Mouse (Mus musculus): ENCODE data around the gene Spef1. TPM values are rescaled to one million over a fixed set of nuclear protein-coding genes. Genes with fewer than 3 reads are reported as not detected.

Gene Spef1
- polyA plus RNA-seq, 1 experiment from 2014 or later = 1.2 TPM

- peaks cover 90% of the 10 kb centered on the region for H3K4me1 ChIP-seq (replicated peaks)
Observed at GRCm38 (mm10) chr2:131205521-131206182, 18.6 kb upstream of the Spef1 start.

GRCm38 (mm10) chr2:131204410-131204981 is 17.4 kb upstream of the Spef1 start:
- no peak for DNase-seq
- Histone ChIP-seq H3K36me3 (peaks cover 36% of the 10 kb centered on the region), H3K27me3 (no peaks in the 10 kb centered on the region), H3K9ac (peak overlapping the region; percentile 74), H3K9me3 (replicated peaks) (no peaks in the 10 kb centered on the region), H3K4me2 (peak overlapping the region; percentile 59), H3K4me1 (replicated peaks) (peaks cover 87% of the 10 kb centered on the region), H3K4me3 (replicated peaks) (no peak overlapping the region), H3K27ac (peak overlapping the region; percentile 99)
- 37% methylated on average over 7 of the region's 7 CpGs for WGBS (ENCODE audit: insufficient replicate concordance)
- peak; percentile 61 for ATAC-seq (ENCODE audit: low read depth)

More at GRCm38 (mm10) chr2:131205521-131206182, 18.6 kb upstream of the Spef1 start:
- Histone ChIP-seq H3K4me3 (replicated peaks) (peak overlapping the region; percentile 24; the same call in 1 of the 2 replicates), H3K27ac (peak overlapping the region; percentile 99), H3K4me2 (peak overlapping the region; percentile 59), H3K27me3 (no peaks in the 10 kb centered on the region), H3K36me3 (peaks cover 24% of the 10 kb centered on the region), H3K9me3 (replicated peaks) (no peaks in the 10 kb centered on the region), H3K9ac (peak overlapping the region; percentile 74)
- ATAC-seq (ENCODE audit: low read depth) = peak; percentile 78
- DNase-seq = peak; percentile 90
- WGBS (ENCODE audit: insufficient replicate concordance) = 14% methylated on average over 8 of the region's 8 CpGs

- Histone ChIP-seq H3K27me3 (no peaks in the 10 kb centered on the region), H3K4me1 (replicated peaks) (peaks cover 81% of the 10 kb centered on the region), H3K9me3 (replicated peaks) (no peaks in the 10 kb centered on the region), H3K27ac (peak overlapping the region; percentile 99), H3K4me2 (peak overlapping the region; percentile 1; the same call in 1 of the 2 replicates), H3K36me3 (peaks cover 42% of the 10 kb centered on the region), H3K9ac (0 out of 2 replicates have a peak overlapping the region, but pooled peaks have one; percentile 10), H3K4me3 (replicated peaks) (no peak overlapping the region)
- ATAC-seq (ENCODE audit: low read depth) (no peak), DNase-seq (no peak)
- WGBS (ENCODE audit: insufficient replicate concordance) = 69% methylated on average over 6 of the region's 6 CpGs
Observed at GRCm38 (mm10) chr2:131203816-131204409, 16.8 kb upstream of the Spef1 start.

- no peak for ATAC-seq (ENCODE audit: low read depth)
- WGBS (ENCODE audit: insufficient replicate concordance) = 87% methylated on average over 3 of the region's 3 CpGs
- H3K4me3 ChIP-seq (replicated peaks) = no peak overlapping the region
- no peak for DNase-seq
- H3K27ac ChIP-seq = 0 out of 2 replicates have a peak overlapping the region, but pooled peaks have one; percentile 24
- H3K4me2 ChIP-seq = no peak overlapping the region
- H3K27me3 ChIP-seq = no peaks in the 10 kb centered on the region
- H3K9ac ChIP-seq = no peak overlapping the region
- peaks cover 68% of the 10 kb centered on the region for H3K36me3 ChIP-seq
- H3K4me1 ChIP-seq (replicated peaks) = peaks cover 64% of the 10 kb centered on the region
- no peaks in the 10 kb centered on the region for H3K9me3 ChIP-seq (replicated peaks)
Observed at GRCm38 (mm10) chr2:131201262-131201661, 14.2 kb upstream of the Spef1 start.

- Histone ChIP-seq H3K27ac (no peak overlapping the region), H3K4me3 (replicated peaks) (no peak overlapping the region), H3K27me3 (no peaks in the 10 kb centered on the region), H3K4me1 (replicated peaks) (peaks cover 60% of the 10 kb centered on the region), H3K9ac (no peak overlapping the region), H3K9me3 (replicated peaks) (no peaks in the 10 kb centered on the region), H3K36me3 (peaks cover 74% of the 10 kb centered on the region), H3K4me2 (no peak overlapping the region)
- DNase-seq = no peak
- 72% methylated on average over 2 of the region's 2 CpGs for WGBS (ENCODE audit: insufficient replicate concordance)
- no peak for ATAC-seq (ENCODE audit: low read depth)
Observed at GRCm38 (mm10) chr2:131200710-131201109, 13.6 kb upstream of the Spef1 start.

- peak; percentile 25; the same call in 1 of the 2 replicates for ATAC-seq (ENCODE audit: low read depth)
- peaks cover 100% of the 10 kb centered on the region for H3K36me3 ChIP-seq
Observed at GRCm38 (mm10) chr2:131196606-131197316, 9.7 kb upstream of the Spef1 start.

GRCm38 (mm10) chr2:131191005-131191390 is 3.9 kb upstream of the Spef1 start:
- DNase-seq = no peak
- WGBS (ENCODE audit: insufficient replicate concordance) = 64% methylated on average over 7 of the region's 7 CpGs
- peak overlapping the region; percentile 82 for H3K4me2 ChIP-seq
- peaks cover 77% of the 10 kb centered on the region for H3K36me3 ChIP-seq
- H3K9ac ChIP-seq = peak overlapping the region; percentile 97
- H3K27me3 ChIP-seq = no peaks in the 10 kb centered on the region
- peak overlapping the region; percentile 92; the same call in 1 of the 2 replicates for H3K4me3 ChIP-seq (replicated peaks)
- no peak for ATAC-seq (ENCODE audit: low read depth)
- H3K27ac ChIP-seq = peak overlapping the region; percentile 98
- H3K9me3 ChIP-seq (replicated peaks) = no peaks in the 10 kb centered on the region
- peaks cover 69% of the 10 kb centered on the region for H3K4me1 ChIP-seq (replicated peaks)

More at GRCm38 (mm10) chr2:131196606-131197316, 9.7 kb upstream of the Spef1 start:
- WGBS (ENCODE audit: insufficient replicate concordance) = 80% methylated on average over 16 of the region's 16 CpGs
- Histone ChIP-seq H3K9ac (no peak overlapping the region), H3K27ac (no peak overlapping the region; the same call in 1 of the 2 replicates), H3K27me3 (no peaks in the 10 kb centered on the region), H3K4me2 (no peak overlapping the region), H3K4me3 (replicated peaks) (no peak overlapping the region), H3K4me1 (replicated peaks) (peaks cover 41% of the 10 kb centered on the region), H3K9me3 (replicated peaks) (no peaks in the 10 kb centered on the region)
- DNase-seq = no peak

GRCm38 (mm10) chr2:131190344-131191004 is 3.4 kb upstream of the Spef1 start:
- H3K27me3 ChIP-seq = no peaks in the 10 kb centered on the region
- peaks cover 72% of the 10 kb centered on the region for H3K36me3 ChIP-seq
- WGBS (ENCODE audit: insufficient replicate concordance) = 75% methylated on average over 10 of the region's 10 CpGs
- peaks cover 71% of the 10 kb centered on the region for H3K4me1 ChIP-seq (replicated peaks)
- H3K4me2 ChIP-seq = peak overlapping the region; percentile 82
- H3K4me3 ChIP-seq (replicated peaks) = peak overlapping the region; percentile 92
- H3K9ac ChIP-seq = peak overlapping the region; percentile 97
- H3K9me3 ChIP-seq (replicated peaks) = no peaks in the 10 kb centered on the region
- peak overlapping the region; percentile 98 for H3K27ac ChIP-seq
- DNase-seq (no peak), ATAC-seq (ENCODE audit: low read depth) (no peak)

GRCm38 (mm10) chr2:131189521-131190309 is 2.6 kb upstream of the Spef1 start:
- peaks cover 72% of the 10 kb centered on the region for H3K4me1 ChIP-seq (replicated peaks)
- peak overlapping the region; percentile 82 for H3K4me2 ChIP-seq
- ATAC-seq (ENCODE audit: low read depth) (peak; percentile 59), DNase-seq (peak; percentile 58)
- H3K9me3 ChIP-seq (replicated peaks) = no peaks in the 10 kb centered on the region
- 23% methylated on average over 5 of the region's 5 CpGs for WGBS (ENCODE audit: insufficient replicate concordance)
- peaks cover 64% of the 10 kb centered on the region for H3K36me3 ChIP-seq
- H3K4me3 ChIP-seq (replicated peaks) = peak overlapping the region; percentile 92
- peak overlapping the region; percentile 98 for H3K27ac ChIP-seq
- no peaks in the 10 kb centered on the region for H3K27me3 ChIP-seq
- peak overlapping the region; percentile 97 for H3K9ac ChIP-seq

GRCm38 (mm10) chr2:131188311-131188710 is 1.2 kb upstream of the Spef1 start:
- ATAC-seq (ENCODE audit: low read depth) (peak; percentile 13; the same call in 1 of the 2 replicates), DNase-seq (no peak)
- H3K9ac ChIP-seq = peak overlapping the region; percentile 97
- peak overlapping the region; percentile 82 for H3K4me2 ChIP-seq
- H3K27ac ChIP-seq = peak overlapping the region; percentile 98
- peaks cover 50% of the 10 kb centered on the region for H3K36me3 ChIP-seq
- H3K4me3 ChIP-seq (replicated peaks) = peak overlapping the region; percentile 92
- H3K27me3 ChIP-seq = no peaks in the 10 kb centered on the region
- no peaks in the 10 kb centered on the region for H3K9me3 ChIP-seq (replicated peaks)
- WGBS (ENCODE audit: insufficient replicate concordance) = 71% methylated on average over 5 of the region's 5 CpGs
- peaks cover 66% of the 10 kb centered on the region for H3K4me1 ChIP-seq (replicated peaks)

Measured in liver, embryonic 13.5 days (tissue).